Mouse (Mus musculus): Measurements from ENCODE around the gene Tars.

DNA sequence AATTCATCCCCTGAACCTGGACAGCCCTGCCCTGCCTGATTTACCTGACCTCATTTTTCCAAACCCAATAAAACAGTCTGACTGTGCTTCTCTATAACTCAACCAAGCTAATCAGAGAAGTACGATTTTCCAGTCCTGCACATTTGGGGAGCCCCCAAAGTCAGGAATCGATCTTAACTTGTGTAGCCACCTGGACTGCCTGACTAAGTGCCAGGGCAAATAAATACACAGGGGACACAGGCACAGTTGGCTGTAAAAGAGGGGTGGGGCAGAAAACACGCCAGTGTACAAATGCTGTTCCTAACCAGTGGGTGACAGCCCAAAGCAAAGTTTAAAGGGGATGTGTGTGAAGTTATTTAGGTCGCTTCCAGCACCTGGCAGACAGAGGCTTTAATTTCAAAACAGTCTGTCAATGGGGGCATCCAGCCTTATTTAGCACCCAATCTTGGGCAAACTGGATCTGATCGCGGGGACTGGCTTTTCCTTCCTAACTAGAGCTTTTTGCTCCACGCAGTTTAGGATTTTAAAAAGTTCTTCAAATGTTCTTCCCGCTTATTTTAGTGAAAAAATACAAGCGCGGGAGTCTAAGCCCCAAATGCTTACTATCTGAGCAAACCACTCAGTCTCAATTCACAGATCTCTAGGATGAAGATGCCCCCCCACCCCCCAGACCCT is 652 bp downstream of the Tars start:
- no peak for TF ChIP-seq CTCF (IDR thresholded peaks at IDR 0.05; ENCODE audit: control insufficient read depth, insufficient read depth, low read length)
- TF ChIP-seq POLR2A (IDR thresholded peaks at IDR 0.05; ENCODE audit: borderline replicate concordance, control insufficient read depth, low read depth, low read length) = no peak
